Mouse (Mus musculus): ENCODE results near the gene Vmn2r115.

- TF ChIP-seq CTCF (IDR thresholded peaks at IDR 0.05; ENCODE audit: borderline replicate concordance, insufficient read depth, low read length): no peak
- no peak for TF ChIP-seq POLR2A (IDR thresholded peaks at IDR 0.05; ENCODE audit: low read depth, low read length)
Observed at GRCm38 (mm10) chr17:23351644-23352043, 8.1 kb downstream of the Vmn2r115 start.
